Mouse (Mus musculus) embryonic facial prominence, embryonic 10.5 days (tissue): ENCODE measurements around the gene Per2. TPM values are rescaled to one million over a fixed set of nuclear protein-coding genes. Genes with fewer than 3 reads are reported as not detected.

Experiments used
- DNase-seq: peaks from one replicate; pipeline ENCODE4 v3.0.0-alpha.2; 2017; ENCODE audit warnings: low spot score
- H3K27ac ChIP-seq: fragments of 300-500 bp; sonication (generic); replicated peaks from 2 replicates; pipeline ENCODE4 v1.5.1; 2016; ENCODE audit warnings: mild to moderate bottlenecking
- H3K27me3 ChIP-seq: fragments of 300-500 bp; sonication (generic); replicated peaks from 2 replicates; pipeline ENCODE4 v1.6.1; 2016; ENCODE audit warnings: low read depth, mild to moderate bottlenecking; ENCODE audit not compliant: poor library complexity, severe bottlenecking
- H3K36me3 ChIP-seq: fragments of 300-500 bp; sonication (generic); replicated peaks from 2 replicates; pipeline ENCODE4 v1.6.1; 2016; ENCODE audit warnings: mild to moderate bottlenecking, moderate library complexity
- H3K4me1 ChIP-seq: fragments of 300-500 bp; sonication (generic); 2 replicates; pipeline ENCODE4 v1.6.1; 2016
- H3K4me3 ChIP-seq: fragments of 300-500 bp; sonication (generic); 2 replicates; pipeline ENCODE4 v1.5.1; 2016; ENCODE audit warnings: mild to moderate bottlenecking, moderate library complexity
- H3K9me3 ChIP-seq: fragments of 300-500 bp; sonication (generic); 2 replicates; pipeline ENCODE4 v1.6.1; 2016; ENCODE audit warnings: mild to moderate bottlenecking
- WGBS: fragments of 180-500 bp; shearing (Covaris S2); methylation state at CpG from one replicate; pipeline ENCODE4 v1.1.7; 2016; 5-methylcytosine and 5-hydroxymethylcytosine counted together
- polyA plus RNA-seq: library from polyadenylated mRNA; unstranded; fragments of >200 nt; fragmentation: Nextera tagmentation; extraction: Ambion mirVana; gene quantifications from 2 replicates; pipeline ENCODE4 v1.2.1, GENCODE M21; 2016

Per2 gene
- polyA plus RNA-seq, 1 experiment from 2014 or later, result 1.3 TPM

GRCm38 (mm10) chr1:91457116-91457515 is 2.0 kb downstream of the Per2 start:
- no peak for DNase-seq
- Histone ChIP-seq H3K9me3 (no peaks in the 10 kb centered on the region), H3K36me3 (no peaks in the 10 kb centered on the region), H3K4me3 (no peak overlapping the region), H3K27me3 (peaks cover 25% of the 10 kb centered on the region), H3K27ac (no peak overlapping the region; the same call in 1 of the 2 replicates), H3K4me1 (peaks cover 72% of the 10 kb centered on the region)
- 90% methylated on average over 4 of the region's 4 CpGs for WGBS

- WGBS, result 47% methylated on average over 11 of the region's 11 CpGs
- Histone ChIP-seq H3K9me3 (no peaks in the 10 kb centered on the region), H3K36me3 (no peaks in the 10 kb centered on the region), H3K27ac (peak overlapping the region; percentile 66), H3K27me3 (peaks cover 25% of the 10 kb centered on the region), H3K4me1 (peaks cover 79% of the 10 kb centered on the region), H3K4me3 (peak overlapping the region; percentile 23; the same call in 1 of the 2 replicates)
- peak; percentile 53 for DNase-seq
These were observed 2.8 kb downstream of the Per2 start for GRCm38 (mm10) chr1:91456301-91456801.

GRCm38 (mm10) chr1:91455661-91456161 is 3.4 kb downstream of the Per2 start:
- peaks cover 80% of the 10 kb centered on the region for H3K4me1 ChIP-seq
- H3K9me3 ChIP-seq, result no peaks in the 10 kb centered on the region
- DNase-seq, result peak; percentile 61
- peak overlapping the region; percentile 66 for H3K27ac ChIP-seq
- WGBS, result 38% methylated on average over 7 of the region's 7 CpGs
- no peaks in the 10 kb centered on the region for H3K36me3 ChIP-seq
- H3K27me3 ChIP-seq, result peaks cover 24% of the 10 kb centered on the region
- peak overlapping the region; percentile 23; the same call in 1 of the 2 replicates for H3K4me3 ChIP-seq

- no peaks in the 10 kb centered on the region for H3K36me3 ChIP-seq
- H3K4me1 ChIP-seq, result peaks cover 72% of the 10 kb centered on the region
- peaks cover 18% of the 10 kb centered on the region for H3K27me3 ChIP-seq
- H3K4me3 ChIP-seq, result no peak overlapping the region
- no peak for DNase-seq
- H3K9me3 ChIP-seq, result no peaks in the 10 kb centered on the region
- H3K27ac ChIP-seq, result no peak overlapping the region
- 92% methylated on average over 3 of the region's 3 CpGs for WGBS
These were observed 4.2 kb downstream of the Per2 start for GRCm38 (mm10) chr1:91454927-91455326.

- no peaks in the 10 kb centered on the region for H3K36me3 ChIP-seq
- H3K4me3 ChIP-seq, result no peak overlapping the region
- no peak for DNase-seq
- H3K27me3 ChIP-seq, result peaks cover 18% of the 10 kb centered on the region
- H3K9me3 ChIP-seq, result no peaks in the 10 kb centered on the region
- H3K4me1 ChIP-seq, result peaks cover 66% of the 10 kb centered on the region
- no peak overlapping the region for H3K27ac ChIP-seq
- 86% methylated on average over 3 of the region's 3 CpGs for WGBS
These were observed 4.8 kb downstream of the Per2 start for GRCm38 (mm10) chr1:91454366-91454765.

- no peaks in the 10 kb centered on the region for H3K9me3 ChIP-seq
- H3K4me1 ChIP-seq, result peaks cover 63% of the 10 kb centered on the region
- 0 out of 2 replicates have a peak, but pooled peaks cover 2% of the 10 kb centered on the region for H3K36me3 ChIP-seq
- no peak overlapping the region for H3K27ac ChIP-seq
- 84% methylated on average over 9 of the region's 9 CpGs for WGBS
- no peak overlapping the region for H3K4me3 ChIP-seq
- DNase-seq, result no peak
- H3K27me3 ChIP-seq, result peaks cover 18% of the 10 kb centered on the region
These were observed 5.2 kb downstream of the Per2 start for GRCm38 (mm10) chr1:91453932-91454331.

GRCm38 (mm10) chr1:91451547-91452084 is 7.5 kb downstream of the Per2 start:
- Histone ChIP-seq H3K4me1 (peaks cover 40% of the 10 kb centered on the region), H3K9me3 (peaks cover 9% of the 10 kb centered on the region; the same call in 1 of the 2 replicates), H3K27me3 (no peaks in the 10 kb centered on the region), H3K27ac (peak overlapping the region; percentile 30; the same call in 1 of the 2 replicates), H3K4me3 (no peak overlapping the region), H3K36me3 (peaks cover 22% of the 10 kb centered on the region)
- no peak for DNase-seq
- 71% methylated on average over 5 of the region's 5 CpGs for WGBS

GRCm38 (mm10) chr1:91450851-91451250 is 8.3 kb downstream of the Per2 start:
- 92% methylated on average over 5 of the region's 5 CpGs for WGBS
- H3K36me3 ChIP-seq, result peaks cover 22% of the 10 kb centered on the region
- H3K9me3 ChIP-seq, result peaks cover 9% of the 10 kb centered on the region; the same call in 1 of the 2 replicates
- peaks cover 32% of the 10 kb centered on the region for H3K4me1 ChIP-seq
- DNase-seq, result no peak
- H3K27ac ChIP-seq, result no peak overlapping the region
- H3K27me3 ChIP-seq, result no peaks in the 10 kb centered on the region
- H3K4me3 ChIP-seq, result no peak overlapping the region

GRCm38 (mm10) chr1:91448688-91449087 is 10.4 kb downstream of the Per2 start:
- peaks cover 11% of the 10 kb centered on the region; the same call in 1 of the 2 replicates for H3K4me1 ChIP-seq
- 94% methylated on average over 10 of the region's 10 CpGs for WGBS
- H3K4me3 ChIP-seq, result no peak overlapping the region
- H3K36me3 ChIP-seq, result peaks cover 22% of the 10 kb centered on the region
- H3K27ac ChIP-seq, result no peak overlapping the region
- no peak for DNase-seq
- H3K9me3 ChIP-seq, result peaks cover 9% of the 10 kb centered on the region; the same call in 1 of the 2 replicates
- H3K27me3 ChIP-seq, result no peaks in the 10 kb centered on the region

- no peak for DNase-seq
- no peak overlapping the region for H3K27ac ChIP-seq
- H3K9me3 ChIP-seq, result peaks cover 9% of the 10 kb centered on the region; the same call in 1 of the 2 replicates
- H3K4me3 ChIP-seq, result no peak overlapping the region
- H3K4me1 ChIP-seq, result peaks cover 8% of the 10 kb centered on the region
- 94% methylated on average over 4 of the region's 4 CpGs for WGBS
- H3K36me3 ChIP-seq, result peaks cover 22% of the 10 kb centered on the region
- H3K27me3 ChIP-seq, result no peaks in the 10 kb centered on the region
These were observed 12.6 kb downstream of the Per2 start for GRCm38 (mm10) chr1:91446511-91446910.

GRCm38 (mm10) chr1:91446060-91446459 is 13.1 kb downstream of the Per2 start:
- Histone ChIP-seq H3K9me3 (peaks cover 9% of the 10 kb centered on the region; the same call in 1 of the 2 replicates), H3K36me3 (peaks cover 22% of the 10 kb centered on the region), H3K27me3 (no peaks in the 10 kb centered on the region), H3K4me3 (no peak overlapping the region), H3K27ac (no peak overlapping the region), H3K4me1 (peaks cover 6% of the 10 kb centered on the region)
- 86% methylated on average over 8 of the region's 8 CpGs for WGBS
- DNase-seq, result no peak

GRCm38 (mm10) chr1:91444841-91445830 is 14.0 kb downstream of the Per2 start:
- H3K4me1 ChIP-seq, result peaks cover 6% of the 10 kb centered on the region
- no peak overlapping the region for H3K4me3 ChIP-seq
- no peak overlapping the region for H3K27ac ChIP-seq
- peaks cover 9% of the 10 kb centered on the region; the same call in 1 of the 2 replicates for H3K9me3 ChIP-seq
- H3K27me3 ChIP-seq, result no peaks in the 10 kb centered on the region
- no peak for DNase-seq
- H3K36me3 ChIP-seq, result peaks cover 22% of the 10 kb centered on the region
- WGBS, result 90% methylated on average over 17 of the region's 17 CpGs
